Mouse (Mus musculus) duodenum, adult 2 months (tissue): Measurements from ENCODE around the gene Vmn1r123. TPM values are rescaled to one million over a fixed set of nuclear protein-coding genes. Genes with fewer than 3 reads are reported as not detected.

Experiments used
- polyA plus RNA-seq: library from polyadenylated mRNA; depleted of rRNA; stranded (reverse); fragments of >200 nt; gene quantifications from 2 replicates; pipeline ENCODE4 v1.2.3, GENCODE M21; 2012; ENCODE audit warnings: low replicate concordance; rRNA removed

Vmn1r123 gene
- not detected in 2 replicates for polyA plus RNA-seq

DNA sequence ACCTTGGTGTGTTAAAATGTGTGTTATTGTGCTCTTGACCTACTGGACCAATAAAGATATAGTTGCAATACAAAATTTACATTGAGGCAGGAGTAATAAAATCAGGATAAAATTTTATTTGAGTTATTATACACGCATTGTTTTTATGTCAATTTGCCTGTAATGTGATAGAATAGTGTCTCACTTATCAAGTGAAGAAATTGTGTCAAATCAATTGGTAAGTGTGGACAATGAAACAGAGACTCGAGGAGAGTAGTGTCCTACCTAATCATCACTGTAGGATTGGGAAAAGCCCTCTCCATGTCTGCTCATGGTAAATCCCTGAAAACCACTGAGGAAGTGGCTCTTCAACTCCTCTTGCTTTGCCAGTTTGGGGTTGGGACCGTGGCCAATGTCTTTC lies at the start of gene Vmn1r123:
Gene Vmn1r123 (plus strand): TSS at position 301 of the 400 bp plus-strand sequence.

GRCm38 (mm10) chr7:21134028-21134427 lies 28.0 kb upstream of the Vmn1r123 start, which contains the start of gene Vmn1r122:
TSS of gene Vmn1r122 (minus strand) at chr7:21134128.

DNA sequence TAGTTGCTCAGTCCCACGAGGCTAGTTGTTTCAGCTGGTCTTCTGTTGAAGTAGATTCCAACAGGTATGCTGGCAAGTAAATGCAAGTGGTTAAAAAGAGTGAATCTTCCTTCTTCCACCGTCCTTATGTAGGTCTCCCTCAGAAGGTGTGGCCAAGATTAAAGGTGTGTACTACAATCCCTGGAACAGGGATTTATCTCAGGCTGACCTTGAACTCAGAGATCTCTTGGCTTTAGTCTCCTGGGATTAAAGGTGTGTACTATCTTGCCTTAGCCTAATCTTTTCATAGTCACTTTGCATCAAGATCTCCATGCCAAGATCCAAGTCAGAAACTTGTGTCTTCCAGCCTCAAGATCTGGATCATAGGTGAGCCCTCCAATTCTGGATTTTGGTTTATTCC lies 28.3 kb downstream of the Vmn1r123 start, which contains the start of gene Gm5157:
Gene Gm5157 (minus strand): TSS at position 101 of the 400 bp plus-strand sequence.

Other genes starting within 250 kb of the Vmn1r123 start
- not detected in 2 replicates for gene Vmn1r118, start 249.8 kb upstream of the Vmn1r123 start, polyA plus RNA-seq
- not detected in 2 replicates for gene Vmn1r119, start 149.7 kb upstream of the Vmn1r123 start, polyA plus RNA-seq
- gene Vmn1r120, start 108.4 kb upstream of the Vmn1r123 start, polyA plus RNA-seq: not detected in 2 replicates
- gene Vmn1r121, start 63.7 kb upstream of the Vmn1r123 start, polyA plus RNA-seq: not detected in 2 replicates
- gene Vmn1r122, start 28.1 kb upstream of the Vmn1r123 start, polyA plus RNA-seq: not detected in 2 replicates
- not detected in 2 replicates for gene Gm5157, start 28.2 kb downstream of the Vmn1r123 start, polyA plus RNA-seq
- not detected in 2 replicates for gene Vmn1r124, start 98.4 kb downstream of the Vmn1r123 start, polyA plus RNA-seq
- gene Vmn1r125, start 110.0 kb downstream of the Vmn1r123 start, polyA plus RNA-seq: not detected in 2 replicates
- gene Vmn1r126, start 139.3 kb downstream of the Vmn1r123 start, polyA plus RNA-seq: not detected in 2 replicates
- not detected in 2 replicates for gene Vmn1r127, start 157.7 kb downstream of the Vmn1r123 start, polyA plus RNA-seq
- gene Vmn1r128, start 187.2 kb downstream of the Vmn1r123 start, polyA plus RNA-seq: not detected in 2 replicates
- gene Vmn1r129, start 199.1 kb downstream of the Vmn1r123 start, polyA plus RNA-seq: not detected in 2 replicates